Mouse (Mus musculus): ENCODE measurements around the gene Frmd4b. TPM values are rescaled to one million over a fixed set of nuclear protein-coding genes. Genes with fewer than 3 reads are reported as not detected.

The Frmd4b gene
- 8.3 and 13.6 TPM in 2 replicates for polyA plus RNA-seq (2012; rRNA removed)

GRCm38 (mm10) chr6:97617266-97617743, at the start of gene Frmd4b:
Gene Frmd4b, minus strand, starts transcription at chr6:97617541.
- WGBS, result under 1% methylated on average over 42 of the region's 42 CpGs

GRCm38 (mm10) chr6:97666417-97666816, 49.1 kb upstream of the Frmd4b start:
- 61% methylated on average over 2 of the region's 2 CpGs for WGBS
- no peak for DNase-seq (ENCODE audit: low read depth, low spot score)

More at GRCm38 (mm10) chr6:97617266-97617743, at the start of gene Frmd4b:
- peak; percentile 1 for DNase-seq (ENCODE audit: low read depth, low spot score)

DNA sequence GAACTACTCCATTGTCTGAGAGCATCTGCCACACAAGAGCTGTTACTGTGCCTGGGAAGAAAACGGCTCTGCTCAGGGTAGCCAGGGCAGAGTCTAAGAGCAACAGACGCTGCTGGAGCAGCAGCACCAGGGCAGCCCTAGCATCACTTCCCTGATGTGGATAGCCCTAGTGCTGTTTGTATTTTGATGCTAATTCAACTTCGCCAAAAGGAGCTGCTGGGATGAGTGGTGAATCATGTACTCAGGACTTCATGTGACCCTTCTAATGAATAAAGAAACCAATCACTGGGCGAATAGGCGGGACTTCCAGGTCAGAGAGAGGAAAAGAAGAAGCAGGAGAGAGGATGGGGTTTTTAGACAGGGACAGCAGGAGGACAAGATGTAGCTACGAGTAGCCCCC, 41.6 kb upstream of the Frmd4b start:
- DNase-seq (ENCODE audit: low read depth, low spot score), result no peak
- 84% methylated on average over 6 of the region's 6 CpGs for WGBS

GRCm38 (mm10) chr6:97655986-97656385, 38.6 kb upstream of the Frmd4b start:
- no peak for DNase-seq (ENCODE audit: low read depth, low spot score)
- 80% methylated on average over 3 of the region's 3 CpGs for WGBS

GRCm38 (mm10) chr6:97647501-97647900, 30.2 kb upstream of the Frmd4b start:
- no peak for DNase-seq (ENCODE audit: low read depth, low spot score)
- WGBS, result 93% methylated on average over 14 of the region's 14 CpGs

DNA sequence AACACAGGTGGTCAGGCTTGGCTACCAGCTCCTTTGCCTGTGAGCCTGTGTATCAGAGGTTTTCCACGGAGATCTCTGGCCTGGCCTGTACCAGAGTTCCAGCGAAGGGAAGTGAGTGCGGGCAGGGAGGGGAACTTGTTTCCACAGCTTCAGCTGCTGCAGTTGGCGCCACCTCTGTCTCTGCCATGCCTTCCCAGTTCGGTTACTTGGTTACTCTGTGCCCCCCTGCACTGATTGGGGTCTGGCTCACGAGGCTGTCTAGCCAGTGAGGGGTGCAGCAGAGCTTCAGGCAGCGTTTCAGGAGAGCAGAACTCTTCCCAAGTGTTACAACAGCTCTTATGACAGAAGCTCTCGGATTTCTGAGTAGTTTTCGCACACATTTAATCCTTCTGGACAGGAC, 6.0 kb upstream of the Frmd4b start:
- DNase-seq (ENCODE audit: low read depth, low spot score), result no peak
- WGBS, result 71% methylated on average over 9 of the region's 9 CpGs

DNA sequence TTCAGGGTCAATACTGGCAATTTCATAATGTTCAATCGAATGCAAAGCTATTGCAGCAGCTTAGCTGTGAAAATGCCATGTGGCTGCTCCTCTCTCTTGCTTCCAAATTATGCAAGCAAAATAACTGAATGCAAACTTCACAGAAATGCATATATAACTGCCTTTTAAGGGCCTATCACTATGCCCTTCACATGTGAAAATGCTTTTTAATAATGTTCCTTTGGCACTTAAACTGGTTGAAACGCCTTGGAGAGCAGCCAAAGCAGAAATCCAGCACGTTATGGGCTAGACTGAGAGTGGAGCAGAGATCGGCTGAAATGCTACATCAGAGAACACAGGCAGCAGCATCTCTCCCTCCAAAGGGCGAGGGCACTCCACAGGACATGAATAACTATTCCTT, 4.9 kb upstream of the Frmd4b start:
- WGBS, result 59% methylated on average over 5 of the region's 5 CpGs

DNA sequence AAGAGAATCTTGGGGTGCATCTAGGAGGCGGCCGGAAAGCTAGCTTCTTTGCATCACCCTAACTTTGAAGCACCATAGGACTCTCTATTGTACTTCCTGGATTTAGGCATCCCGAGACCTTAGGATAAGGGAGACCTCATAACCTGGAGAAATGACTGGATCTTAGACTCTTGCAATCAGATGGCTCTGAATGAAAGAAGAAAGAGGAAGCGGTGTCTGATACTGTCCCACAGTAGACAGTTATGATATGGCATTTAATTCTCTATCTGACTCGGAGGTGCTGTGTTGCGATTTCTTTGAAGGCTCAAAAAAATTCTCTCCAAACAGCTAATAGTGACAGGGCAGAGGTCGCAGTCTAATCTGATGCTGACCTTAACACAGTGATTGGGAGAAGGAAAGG, 433 bp upstream of the Frmd4b start:
- WGBS, result 35% methylated on average over 7 of the region's 7 CpGs
- no peak for DNase-seq (ENCODE audit: low read depth, low spot score)

More for the DNA sequence above, 4.9 kb upstream of the Frmd4b start:
- no peak for DNase-seq (ENCODE audit: low read depth, low spot score)

DNA sequence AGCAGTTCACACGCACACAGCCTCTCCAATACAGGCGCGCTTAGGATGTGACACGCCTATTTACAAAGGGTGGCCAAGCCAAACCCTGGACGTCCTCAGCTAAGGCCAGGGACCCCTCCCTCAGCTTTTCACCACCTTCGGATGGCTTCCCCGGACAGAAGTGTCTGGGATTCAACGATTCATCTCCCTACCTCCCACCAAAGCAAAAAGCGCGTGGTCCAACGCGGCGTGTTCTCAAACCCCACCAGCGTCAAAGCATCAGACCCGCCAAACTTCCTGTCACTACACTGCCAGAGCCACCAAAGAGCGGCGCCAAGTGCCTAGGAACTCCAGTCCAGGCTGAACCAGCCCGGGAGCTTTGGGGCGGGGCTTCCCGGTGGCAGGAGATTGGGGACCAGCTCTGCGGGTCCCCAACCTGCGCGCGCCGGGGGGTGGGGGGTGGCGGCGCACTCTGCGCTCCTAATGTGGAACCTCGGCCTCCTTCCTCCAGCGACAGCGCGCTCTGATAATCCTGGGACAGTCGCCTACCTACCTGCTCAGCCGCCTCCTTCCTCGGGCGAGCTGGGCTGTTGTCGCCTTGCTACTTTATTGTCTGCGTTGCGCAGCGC, 579 bp downstream of the Frmd4b start:
- WGBS, result under 1% methylated on average over 40 of the region's 40 CpGs
- DNase-seq (ENCODE audit: low read depth, low spot score), result peak; percentile 6

- WGBS, result 6% methylated on average over 16 of the region's 16 CpGs
- DNase-seq (ENCODE audit: low read depth, low spot score), result peak; percentile 2
Observed at GRCm38 (mm10) chr6:97615901-97616461, 1.4 kb downstream of the Frmd4b start.

GRCm38 (mm10) chr6:97614179-97614578, 3.2 kb downstream of the Frmd4b start:
- no peak for DNase-seq (ENCODE audit: low read depth, low spot score)

DNA sequence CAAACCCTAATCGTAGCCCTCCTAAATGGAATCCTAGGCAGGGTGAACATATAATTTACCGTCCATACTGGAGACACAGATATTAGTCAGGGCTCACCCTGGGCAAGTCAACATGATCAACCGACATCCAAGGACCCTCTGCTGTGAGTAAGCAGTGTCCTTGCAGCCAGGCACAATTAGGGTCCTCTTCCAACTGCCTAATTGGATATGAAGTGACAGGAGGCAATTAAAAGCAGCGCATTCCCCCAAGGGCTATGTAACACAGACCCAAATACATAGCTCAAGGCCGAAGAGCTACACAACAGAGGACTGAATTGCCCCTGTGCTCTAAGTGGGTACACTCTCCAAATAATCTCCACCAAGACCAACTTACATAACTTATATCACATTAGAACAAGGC, 4.5 kb downstream of the Frmd4b start:
- WGBS, result 95% methylated on average over 5 of the region's 5 CpGs
- DNase-seq (ENCODE audit: low read depth, low spot score), result no peak

DNA sequence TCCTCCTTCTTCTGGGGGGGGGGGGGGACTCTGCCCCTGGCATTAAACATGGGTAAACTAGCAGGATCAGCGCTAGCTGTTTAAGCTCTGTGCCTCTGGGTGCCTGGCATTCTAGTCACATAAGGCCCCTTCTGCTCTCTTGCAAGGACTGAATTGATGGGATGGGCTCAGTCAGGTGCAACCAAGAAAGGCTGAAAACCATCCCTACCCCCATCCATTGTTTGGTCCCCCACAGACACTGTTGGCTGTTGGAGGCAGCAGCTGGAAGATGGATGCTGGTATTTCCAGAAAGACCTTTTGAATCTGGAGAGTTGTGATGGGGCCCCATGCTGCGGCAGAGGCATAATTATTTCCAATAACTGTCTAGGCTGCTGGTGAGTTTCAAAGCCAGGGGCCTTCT, 7.3 kb downstream of the Frmd4b start:
- WGBS, result 93% methylated on average over 2 of the region's 2 CpGs
- DNase-seq (ENCODE audit: low read depth, low spot score), result no peak

DNA sequence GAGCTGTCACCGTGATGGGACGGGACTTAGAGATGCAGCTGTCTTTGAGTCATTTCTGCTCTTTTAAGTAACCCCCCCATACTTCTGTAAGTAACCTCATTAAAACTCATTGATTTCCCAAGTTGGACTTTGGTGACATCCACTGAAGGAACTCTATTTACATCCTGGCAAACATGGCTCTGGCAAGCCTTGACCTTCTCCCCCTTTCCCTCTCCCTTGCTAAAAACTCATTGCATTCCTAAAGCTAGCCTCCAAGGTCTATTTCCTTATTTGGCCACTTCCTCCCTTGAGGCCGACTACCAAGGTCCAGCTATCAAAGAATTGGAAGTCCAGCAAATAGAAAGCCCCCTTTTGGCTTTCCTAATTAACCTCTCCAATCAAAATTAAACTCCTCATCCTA, 9.7 kb downstream of the Frmd4b start:
- 50% methylated on average over 3 of the region's 3 CpGs for WGBS
- DNase-seq (ENCODE audit: low read depth, low spot score), result no peak

DNA sequence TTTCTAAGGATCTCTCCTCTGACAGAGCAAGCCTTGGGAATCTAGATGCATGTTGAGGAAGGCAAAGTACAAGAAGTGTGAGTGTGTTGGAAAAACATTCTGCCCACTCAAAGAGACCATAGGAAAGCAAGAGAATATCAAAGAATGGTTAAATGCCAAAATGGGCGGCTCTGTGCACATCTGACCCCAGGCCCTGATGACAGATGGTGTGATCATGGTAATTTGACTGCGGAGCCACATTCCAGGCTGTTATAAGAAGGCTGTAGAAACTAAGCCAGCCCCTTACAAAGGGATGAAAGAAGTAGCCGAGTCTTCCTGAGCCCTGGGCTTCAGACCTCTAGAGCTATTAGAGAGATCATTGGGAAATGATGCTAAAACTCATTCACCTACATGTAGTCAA, 22.1 kb downstream of the Frmd4b start:
- 79% methylated on average over 3 of the region's 3 CpGs for WGBS
- DNase-seq (ENCODE audit: low read depth, low spot score), result no peak

DNA sequence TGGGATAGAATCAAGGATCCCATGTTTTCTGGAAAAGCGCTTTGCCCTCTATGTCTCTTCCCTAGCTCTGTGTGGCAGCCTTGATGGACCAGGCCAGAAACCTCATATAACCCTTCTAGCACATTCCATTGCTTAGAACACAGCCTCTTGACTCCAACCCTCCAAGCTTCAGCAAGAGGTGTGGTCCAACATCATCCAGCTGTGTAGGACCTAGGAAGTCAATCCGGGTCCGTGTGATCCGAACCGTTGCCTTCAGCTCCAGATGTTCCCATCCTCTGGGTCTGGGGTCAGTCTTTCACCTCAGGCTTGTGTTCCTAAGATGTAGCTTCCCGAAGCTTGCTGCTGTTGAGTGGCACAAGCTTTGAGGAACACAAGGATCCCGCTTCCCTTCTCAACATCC, 22.8 kb downstream of the Frmd4b start:
- no peak for DNase-seq (ENCODE audit: low read depth, low spot score)
- WGBS, result 92% methylated on average over 7 of the region's 7 CpGs

GRCm38 (mm10) chr6:97590230-97590629, 27.1 kb downstream of the Frmd4b start:
- WGBS, result 94% methylated on average over 5 of the region's 5 CpGs
- DNase-seq (ENCODE audit: low read depth, low spot score), result no peak

- 85% methylated on average over 3 of the region's 3 CpGs for WGBS
- no peak for DNase-seq (ENCODE audit: low read depth, low spot score)
Observed at GRCm38 (mm10) chr6:97589581-97589980, 27.8 kb downstream of the Frmd4b start.

DNA sequence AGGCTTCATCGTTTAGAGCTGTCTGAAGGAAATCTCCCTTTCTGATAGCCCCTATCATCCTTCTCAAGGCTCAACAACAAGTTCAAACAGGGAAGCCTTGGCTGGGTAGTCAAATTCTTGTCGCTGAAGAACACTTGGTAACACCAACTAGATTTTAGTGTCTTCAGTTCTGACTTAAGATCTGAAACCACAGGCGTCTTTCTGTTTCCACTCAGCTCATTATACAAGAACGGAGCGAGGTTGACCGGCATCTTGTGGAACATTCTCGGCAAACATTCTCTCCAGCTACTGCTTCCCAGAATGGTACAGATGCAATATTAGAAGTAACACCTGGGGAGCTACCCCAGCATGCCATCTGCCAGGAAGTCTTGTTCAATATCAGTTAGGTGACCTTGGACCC, 28.3 kb downstream of the Frmd4b start:
- no peak for DNase-seq (ENCODE audit: low read depth, low spot score)
- 78% methylated on average over 7 of the region's 7 CpGs for WGBS

DNA sequence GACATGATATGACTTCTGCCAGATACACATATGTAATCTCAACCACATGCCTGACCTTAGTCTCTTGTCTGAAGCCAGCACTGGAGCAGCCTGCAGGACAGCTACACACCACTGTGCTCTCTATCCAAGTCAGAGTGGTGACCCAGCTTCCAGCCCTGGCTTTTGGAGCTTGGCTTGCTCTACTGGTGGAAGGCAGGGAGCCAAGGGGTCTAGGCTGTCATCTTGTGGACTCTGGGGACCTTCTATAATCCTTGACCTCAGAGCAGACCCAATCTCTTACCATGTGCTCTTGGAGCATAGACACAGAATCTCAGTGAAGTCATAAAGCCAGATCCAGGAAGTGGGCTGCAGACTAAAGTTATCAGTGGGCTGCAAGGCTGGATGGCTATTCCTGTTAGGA, 30.7 kb downstream of the Frmd4b start:
- DNase-seq (ENCODE audit: low read depth, low spot score), result no peak

- WGBS, result 69% methylated on average over 8 of the region's 8 CpGs
- no peak for DNase-seq (ENCODE audit: low read depth, low spot score)
Observed at GRCm38 (mm10) chr6:97586024-97586423, 31.3 kb downstream of the Frmd4b start.

DNA sequence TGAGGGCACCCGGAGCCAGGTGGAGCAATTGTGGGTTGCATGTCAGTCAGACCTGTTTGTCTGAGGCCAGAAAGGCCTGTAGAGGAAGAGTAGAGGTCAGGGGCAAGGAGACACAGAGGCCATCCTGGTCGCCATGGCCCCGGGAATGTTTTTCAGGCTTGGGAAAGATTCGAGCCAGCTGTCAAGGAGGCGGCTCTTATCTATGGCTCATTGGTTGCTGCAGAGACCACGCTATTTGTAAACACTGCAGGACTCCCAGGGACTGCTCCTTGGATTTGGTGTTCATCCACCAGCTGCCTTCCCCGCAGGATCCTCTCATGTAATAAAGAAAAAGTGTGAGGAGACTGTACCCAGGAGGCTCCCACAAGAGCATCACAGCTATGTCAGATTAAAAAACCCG, 34.6 kb downstream of the Frmd4b start:
- no peak for DNase-seq (ENCODE audit: low read depth, low spot score)
- 65% methylated on average over 8 of the region's 8 CpGs for WGBS

Measured in large intestine, adult 2 months (tissue).